Mouse (Mus musculus) MN1 (cell line): ENCODE results near the gene St7.

Experiments
- DNase-seq: peaks from one replicate; pipeline ENCODE4 v3.0.0-alpha.2; 2016; ENCODE audit warnings: low spot score

St7 gene

GRCm38 (mm10) chr6:17823614-17824013, 130.9 kb downstream of the St7 start:
- DNase-seq = no peak

- DNase-seq = no peak
Observed at GRCm38 (mm10) chr6:17824735-17825134, 132.0 kb downstream of the St7 start.

- no peak for DNase-seq
Observed at GRCm38 (mm10) chr6:17828382-17828781, 135.6 kb downstream of the St7 start.

GRCm38 (mm10) chr6:17829981-17830380, 137.2 kb downstream of the St7 start:
- no peak for DNase-seq

- peak; percentile 67 for DNase-seq
Observed at GRCm38 (mm10) chr6:17834493-17834892, 141.8 kb downstream of the St7 start.

- no peak for DNase-seq
Observed at GRCm38 (mm10) chr6:17835693-17836092, 143.0 kb downstream of the St7 start.

GRCm38 (mm10) chr6:17837676-17838075, 144.9 kb downstream of the St7 start:
- no peak for DNase-seq

- DNase-seq = no peak
Observed at GRCm38 (mm10) chr6:17840431-17840830, 147.7 kb downstream of the St7 start.

- DNase-seq = peak; percentile 49
Observed at GRCm38 (mm10) chr6:17842759-17843158, 150.0 kb downstream of the St7 start.

GRCm38 (mm10) chr6:17851316-17851715, 158.6 kb downstream of the St7 start:
- DNase-seq = no peak

- no peak for DNase-seq
Observed at GRCm38 (mm10) chr6:17853587-17854274, 161.0 kb downstream of the St7 start.

GRCm38 (mm10) chr6:17855616-17856015, 162.9 kb downstream of the St7 start:
- no peak for DNase-seq

- DNase-seq = no peak
Observed at GRCm38 (mm10) chr6:17859564-17859963, 166.8 kb downstream of the St7 start.

GRCm38 (mm10) chr6:17860463-17860862, 167.7 kb downstream of the St7 start:
- no peak for DNase-seq

- DNase-seq = no peak
Observed at GRCm38 (mm10) chr6:17867796-17868195, 175.1 kb downstream of the St7 start.

- no peak for DNase-seq
Observed at GRCm38 (mm10) chr6:17871831-17872372, 179.2 kb downstream of the St7 start.

GRCm38 (mm10) chr6:17875606-17876005, 182.9 kb downstream of the St7 start:
- DNase-seq = no peak

- DNase-seq = no peak
Observed at GRCm38 (mm10) chr6:17876023-17876613, 183.4 kb downstream of the St7 start.

- no peak for DNase-seq
Observed at GRCm38 (mm10) chr6:17876670-17877179, 184.0 kb downstream of the St7 start.

- no peak for DNase-seq
Observed at GRCm38 (mm10) chr6:17882943-17883342, 190.2 kb downstream of the St7 start.

- no peak for DNase-seq
Observed at GRCm38 (mm10) chr6:17887765-17888164, 195.0 kb downstream of the St7 start.

- no peak for DNase-seq
Observed at GRCm38 (mm10) chr6:17895562-17895961, 202.8 kb downstream of the St7 start.

- DNase-seq = no peak
Observed at GRCm38 (mm10) chr6:17898539-17898938, 205.8 kb downstream of the St7 start.
